ENCODE assay signal across 17 mouse cellular contexts in genomic region chr12:89918138-89918829, GRCm38 (mm10).
DNase-seq lines count a peak whose midpoint lies in the region; ATAC-seq and TF ChIP-seq lines count a peak whose summit lies in the region.
"Had no signal": no experiment of that assay in that cellular context is flagged by ENCODE, and none has a peak within 500 bp of the region (broad histone marks: within the 10 kb centered on the region; RNA-seq: fewer than 3 reads in every experiment).

No protein-coding gene starts in this region.

- H3K4me1 ChIP-seq in embryonic facial prominence, embryonic 11.5 days (ENCODE audit: control insufficient read depth, insufficient read depth, low read length) = no peaks in the 10 kb centered on the region
- H3K4me1 ChIP-seq in hindbrain, postnatal 0 days (ENCODE audit: insufficient read depth, low read length) = no peaks in the 10 kb centered on the region
- H3K4me1 ChIP-seq in neural tube, embryonic 11.5 days (ENCODE audit: control insufficient read depth, insufficient read depth, low read length) = no peaks in the 10 kb centered on the region
- H3K4me1 ChIP-seq: heart, embryonic 15.5 days; lung, embryonic 15.5 days had no signal

- peak; percentile 72 for ATAC-seq in embryonic facial prominence, embryonic 11.5 days (replicated peaks; ENCODE audit: insufficient number of reproducible peaks, low FRiP score, low TSS enrichment, low read depth)
- ATAC-seq in hindbrain, postnatal 0 days = no peak
- peak; percentile 71 for ATAC-seq in neural tube, embryonic 11.5 days (ENCODE audit: insufficient read depth, low FRiP score, low TSS enrichment)
- ATAC-seq in inflammation-experienced regulatory T-cells, adult 6 months = no peak

- no peak overlapping the region for H3K4me3 ChIP-seq in embryonic facial prominence, embryonic 11.5 days (ENCODE audit: low read depth, low read length)
- no peak overlapping the region for H3K4me3 ChIP-seq in hindbrain, postnatal 0 days (ENCODE audit: low read length)
- H3K4me3 ChIP-seq in neural tube, embryonic 11.5 days (ENCODE audit: low read depth, low read length) = no peak overlapping the region
- H3K4me3 ChIP-seq: heart, embryonic 15.5 days; lung, embryonic 15.5 days had no signal

- no peak overlapping the region for H3K9ac ChIP-seq in embryonic facial prominence, embryonic 11.5 days (replicated peaks; ENCODE audit: low read length)
- no peak overlapping the region for H3K9ac ChIP-seq in hindbrain, postnatal 0 days (replicated peaks; ENCODE audit: low read length)
- no peak overlapping the region for H3K9ac ChIP-seq in neural tube, embryonic 11.5 days (ENCODE audit: low read length)
- H3K9ac ChIP-seq: heart, embryonic 15.5 days; lung, embryonic 15.5 days had no signal

- no peaks in the 10 kb centered on the region for H3K27me3 ChIP-seq in embryonic facial prominence, embryonic 11.5 days (ENCODE audit: control insufficient read depth, insufficient read depth, low read length)
- H3K27me3 ChIP-seq in hindbrain, postnatal 0 days (ENCODE audit: insufficient read depth, low read length) = no peaks in the 10 kb centered on the region
- H3K27me3 ChIP-seq in neural tube, embryonic 11.5 days (ENCODE audit: control insufficient read depth, insufficient read depth, low read length) = no peaks in the 10 kb centered on the region
- H3K27me3 ChIP-seq: CH12.LX; heart, embryonic 15.5 days; lung, embryonic 15.5 days had no signal

- WGBS in embryonic facial prominence, embryonic 11.5 days = 54% methylated on average over 8 of the region's 8 CpGs
- WGBS in hindbrain, postnatal 0 days = 40% methylated on average over 8 of the region's 8 CpGs
- WGBS in neural tube, embryonic 11.5 days = 58% methylated on average over 8 of the region's 8 CpGs

- H3K9me3 ChIP-seq in embryonic facial prominence, embryonic 11.5 days (replicated peaks; ENCODE audit: control insufficient read depth, low read length) = no peaks in the 10 kb centered on the region
- H3K9me3 ChIP-seq in hindbrain, postnatal 0 days (ENCODE audit: low read length) = no peaks in the 10 kb centered on the region
- H3K9me3 ChIP-seq in neural tube, embryonic 11.5 days (ENCODE audit: control insufficient read depth, low read length) = no peaks in the 10 kb centered on the region
- H3K9me3 ChIP-seq: heart, embryonic 15.5 days; lung, embryonic 15.5 days had no signal

- no peaks in the 10 kb centered on the region for H3K36me3 ChIP-seq in embryonic facial prominence, embryonic 11.5 days (replicated peaks; ENCODE audit: control insufficient read depth, insufficient read depth, low read depth, low read length)
- no peaks in the 10 kb centered on the region for H3K36me3 ChIP-seq in hindbrain, postnatal 0 days (ENCODE audit: insufficient read depth, low read length)
- no peaks in the 10 kb centered on the region for H3K36me3 ChIP-seq in neural tube, embryonic 11.5 days (ENCODE audit: control insufficient read depth, insufficient read depth, low read length)
- H3K36me3 ChIP-seq: heart, embryonic 15.5 days; lung, embryonic 15.5 days had no signal

- peak; percentile 16 for DNase-seq in brain, embryonic 18.5 days (ENCODE audit: low read depth, low spot score)
- DNase-seq in embryonic facial prominence, embryonic 11.5 days (ENCODE audit: low spot score) = peak; percentile 76
- DNase-seq in hindbrain, postnatal 0 days (ENCODE audit: low spot score) = peak; percentile 72
- peak; percentile 18 for DNase-seq in neural tube, embryonic 11.5 days (ENCODE audit: low spot score)
- no peak for DNase-seq in spleen, adult 12 weeks (ENCODE audit: low spot score)
- no peak for DNase-seq in thymus, postnatal 4 days
- DNase-seq: cerebellum, postnatal 25 days; gastrocnemius, postnatal 25 days; kidney, postnatal 25 days; layer of hippocampus, postnatal 36 days; liver; spleen, adult 18-20 months had no signal

- no peak overlapping the region for H3K27ac ChIP-seq in embryonic facial prominence, embryonic 11.5 days (replicated peaks; ENCODE audit: low read depth, low read length)
- H3K27ac ChIP-seq in hindbrain, postnatal 0 days = 0 out of 2 replicates have a peak overlapping the region, but pooled peaks have one; percentile 2
- no peak overlapping the region for H3K27ac ChIP-seq in neural tube, embryonic 11.5 days (ENCODE audit: low read depth, low read length)
- H3K27ac ChIP-seq: heart, embryonic 15.5 days; lung, embryonic 15.5 days; stomach, postnatal 0 days had no signal

- H3K4me2 ChIP-seq in embryonic facial prominence, embryonic 11.5 days (ENCODE audit: low read depth, low read length) = no peak overlapping the region
- H3K4me2 ChIP-seq in hindbrain, postnatal 0 days (ENCODE audit: low read depth, low read length) = no peak overlapping the region
- no peak overlapping the region for H3K4me2 ChIP-seq in neural tube, embryonic 11.5 days (ENCODE audit: low read depth)
- H3K4me2 ChIP-seq: heart, embryonic 15.5 days; lung, embryonic 15.5 days had no signal

- no peak for TF ChIP-seq CTCF in hindbrain, postnatal 0 days (IDR thresholded peaks at IDR 0.05; ENCODE audit: low read depth)

Comparison
In these comparisons a context has a peak if more than half of its experiments do, and no peak if none do; other contexts are left out.
1. DNase-seq: peak in brain, embryonic 18.5 days (single experiment), embryonic facial prominence, embryonic 11.5 days (single experiment), hindbrain, postnatal 0 days (single experiment) and neural tube, embryonic 11.5 days (single experiment); none in spleen, adult 12 weeks (single experiment) and thymus, postnatal 4 days (single experiment).
2. ATAC-seq: peak in embryonic facial prominence, embryonic 11.5 days (single experiment) and neural tube, embryonic 11.5 days (single experiment); none in hindbrain, postnatal 0 days (single experiment) and inflammation-experienced regulatory T-cells, adult 6 months (single experiment).